Mouse (Mus musculus): ENCODE results near the gene Stx2.
"Not testable (repeated sequence)": the region's sequence is repeated elsewhere in the genome, so short reads cannot be mapped to it uniquely, and the experiment has no call there.

The Stx2 gene

DNA sequence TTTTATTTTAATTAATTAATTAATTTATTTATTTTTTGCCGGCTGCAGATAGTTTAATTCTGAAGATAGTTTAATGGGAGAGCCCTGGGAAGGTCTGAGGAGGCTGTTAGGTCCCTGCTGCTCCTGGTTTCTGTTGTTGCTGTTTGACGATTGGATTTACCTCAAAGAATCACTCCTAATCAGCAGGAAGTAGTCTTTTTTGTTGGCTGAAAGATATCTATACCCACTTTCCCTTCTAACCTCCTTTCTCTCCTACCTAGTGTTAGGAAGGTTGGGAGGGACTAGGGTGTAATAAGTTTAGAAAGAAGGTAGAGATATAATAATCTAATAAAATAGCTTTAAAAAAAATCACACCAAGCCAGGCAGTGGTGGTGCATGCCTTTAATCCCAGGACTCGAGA, 6.6 kb upstream of the Stx2 start:
- in situ Hi-C loops (cut with MboI, MseI), result loop anchor here (25.0 kb wide), 4 partner anchors 1072 to 1403 kb away; partner anchors contain the start of genes Rabgef1 (in 1 of the 2), Sbds (in 1 of the 2) and Tyw1 (in 1 of the 2)

DNA sequence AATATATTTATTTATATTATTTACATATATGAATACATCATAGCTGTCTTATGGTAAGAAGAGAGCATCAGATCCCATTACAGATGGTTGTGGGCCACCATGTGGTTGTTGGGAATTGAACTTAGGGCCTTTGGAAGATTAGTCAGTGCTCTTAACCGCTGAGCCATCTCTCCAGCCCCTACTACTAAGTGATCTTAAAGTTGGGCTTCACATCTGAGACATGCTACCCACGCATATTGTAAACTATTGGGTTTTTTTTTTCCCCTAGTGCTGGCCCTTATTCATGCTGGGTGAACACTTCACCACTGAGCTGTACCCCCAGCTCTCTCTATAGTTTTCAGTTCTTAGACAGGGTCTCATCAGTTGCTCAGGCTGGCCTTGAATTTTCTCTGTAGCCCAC, 2.6 kb upstream of the Stx2 start:
- in situ Hi-C loops (cut with MboI, MseI), result loop anchor here (5.0 to 25.0 kb wide), 5 partner anchors 1076 to 1399 kb away; partner anchors contain the start of genes Sbds (in 2 of the 2), Tyw1 (in 2 of the 2) and Rabgef1 (in 1 of the 2)

DNA sequence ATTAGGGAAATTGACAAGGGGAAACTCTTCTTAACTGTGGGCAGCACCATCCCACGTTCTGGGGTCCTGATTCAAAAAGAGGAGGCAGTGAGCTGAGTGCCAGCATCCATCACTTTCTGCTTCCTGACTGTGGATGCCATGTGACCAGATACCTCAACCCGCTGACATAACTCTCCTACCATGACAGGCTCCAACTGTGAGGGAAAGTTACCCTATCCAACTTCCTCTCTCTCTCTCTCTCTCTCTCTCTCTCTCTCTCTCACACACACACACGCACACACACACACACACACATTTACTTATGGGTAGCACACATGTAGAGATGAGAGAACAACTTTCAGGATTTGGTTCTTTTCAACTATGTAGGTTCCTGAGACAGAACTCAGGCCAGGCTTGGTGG, 1.2 kb upstream of the Stx2 start:
- in situ Hi-C loops (cut with MboI, MseI), result loop anchor here (5.0 to 25.0 kb wide), 5 partner anchors 838 to 1397 kb away; partner anchors contain the start of genes Rabgef1 (in 1 of the 2), Sbds (in 1 of the 2), Sumf2 (in 1 of the 2) and Tyw1 (in 1 of the 2)

DNA sequence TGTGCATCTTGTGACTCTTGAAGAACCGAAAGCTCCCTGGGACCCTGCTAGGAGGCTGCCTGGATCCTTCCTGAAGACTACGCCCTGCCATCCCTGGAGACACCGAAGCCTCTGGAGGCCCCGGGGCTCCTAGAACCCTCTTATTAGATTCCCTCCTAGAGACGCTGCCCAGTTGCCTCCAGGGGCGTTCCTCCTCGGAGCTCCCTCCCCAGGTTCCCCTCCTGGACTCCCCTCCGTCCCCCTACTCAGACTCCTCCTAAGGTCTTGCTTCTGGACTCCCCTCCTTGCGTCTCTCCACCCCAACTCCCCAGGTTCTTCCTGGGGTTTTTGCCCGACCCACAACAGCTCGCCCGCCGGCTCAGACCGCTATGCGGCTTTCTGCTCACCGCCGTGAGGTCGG, 366 bp downstream of the Stx2 start:
- in situ Hi-C loops (cut with MboI, MseI), result loop anchor here (5.0 to 25.0 kb wide), 5 partner anchors 839 to 1396 kb away; partner anchors contain the start of genes Rabgef1 (in 1 of the 2), Sbds (in 1 of the 2), Sumf2 (in 1 of the 2) and Tyw1 (in 1 of the 2)

DNA sequence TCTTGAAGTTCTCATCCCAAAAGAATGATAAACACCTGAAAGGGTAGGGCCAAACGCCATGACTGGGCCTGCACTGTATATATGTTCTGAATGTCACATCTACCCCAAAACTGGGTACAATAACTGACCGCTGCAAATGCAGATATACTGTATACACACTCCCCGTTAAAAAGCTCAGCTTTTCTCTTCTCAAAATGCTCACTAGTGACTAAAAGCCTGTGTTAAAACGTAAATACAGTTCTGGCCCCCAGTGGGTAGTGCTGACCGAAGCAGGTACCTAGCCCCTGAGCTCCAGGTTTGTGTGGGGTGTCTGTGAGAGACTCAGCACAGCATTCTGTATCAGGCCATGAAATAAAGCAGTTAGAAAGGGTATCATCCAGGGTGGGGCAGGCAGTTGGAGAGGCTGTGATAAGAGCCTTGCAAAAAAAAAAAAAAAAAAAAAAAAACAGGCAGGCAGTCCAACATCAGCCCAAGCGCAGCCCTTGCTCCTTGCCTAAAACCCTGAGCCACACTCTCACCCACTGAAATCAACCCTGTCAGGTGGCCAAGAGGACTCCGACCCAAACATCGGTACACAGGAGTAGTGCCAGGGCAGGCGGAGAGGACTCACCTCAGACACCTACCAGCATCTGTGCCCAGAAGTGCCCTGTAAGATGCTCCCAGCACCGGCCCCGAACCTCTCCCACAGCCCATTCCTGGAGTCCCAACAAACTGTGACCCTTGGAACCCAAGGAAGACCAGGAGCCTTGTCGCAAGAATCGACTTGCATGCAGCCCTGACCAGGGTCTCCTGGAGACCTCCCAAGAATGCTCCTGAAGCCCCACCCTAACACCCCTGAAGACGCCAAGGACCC, 1.0 kb downstream of the Stx2 start:
- in situ Hi-C loops (cut with MboI, MseI), result loop anchor here (5.0 to 25.0 kb wide), 5 partner anchors 840 to 1395 kb away; partner anchors contain the start of genes Rabgef1 (in 1 of the 2), Sbds (in 1 of the 2), Sumf2 (in 1 of the 2) and Tyw1 (in 1 of the 2)

DNA sequence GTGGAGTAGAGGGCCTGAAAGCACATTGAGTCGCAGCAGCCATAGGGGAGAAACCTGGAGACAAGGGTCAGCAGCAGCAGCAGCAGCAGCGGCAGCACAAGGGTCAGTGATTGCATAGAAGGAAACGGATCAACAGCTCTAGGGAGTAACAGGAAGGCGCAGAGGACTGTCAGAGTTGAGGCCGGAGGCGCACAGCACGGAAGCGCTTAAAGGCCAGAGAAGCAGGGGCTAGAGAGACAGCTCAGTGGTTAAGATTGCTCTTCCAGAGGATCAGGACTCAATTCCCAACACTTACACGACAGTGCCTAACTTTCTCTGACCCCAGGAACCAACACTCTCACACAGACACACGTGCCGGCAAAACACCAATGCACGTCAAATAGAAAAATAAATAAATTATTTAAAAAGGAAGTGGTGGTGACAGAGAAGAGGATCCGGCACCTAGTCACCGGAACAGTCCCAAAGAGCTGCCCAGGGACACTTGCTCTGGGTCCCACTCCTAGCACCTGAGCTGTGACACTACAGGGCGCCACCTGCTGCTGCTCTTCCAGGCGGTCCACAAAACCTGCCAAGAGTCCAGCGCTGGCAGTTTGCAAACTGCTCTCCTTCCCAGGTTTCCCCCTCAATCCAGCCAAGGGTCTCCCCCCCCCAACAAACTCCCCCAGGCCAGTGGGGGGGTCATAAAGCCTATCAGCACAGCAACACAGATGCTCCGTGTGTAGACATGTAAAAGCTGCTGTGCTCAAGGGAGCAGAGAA, 2.2 kb downstream of the Stx2 start:
- in situ Hi-C loops (cut with MboI, MseI), result loop anchor here (5.0 to 25.0 kb wide), 5 partner anchors 841 to 1394 kb away; partner anchors contain the start of genes Rabgef1 (in 1 of the 2), Sbds (in 1 of the 2), Sumf2 (in 1 of the 2) and Tyw1 (in 1 of the 2)

DNA sequence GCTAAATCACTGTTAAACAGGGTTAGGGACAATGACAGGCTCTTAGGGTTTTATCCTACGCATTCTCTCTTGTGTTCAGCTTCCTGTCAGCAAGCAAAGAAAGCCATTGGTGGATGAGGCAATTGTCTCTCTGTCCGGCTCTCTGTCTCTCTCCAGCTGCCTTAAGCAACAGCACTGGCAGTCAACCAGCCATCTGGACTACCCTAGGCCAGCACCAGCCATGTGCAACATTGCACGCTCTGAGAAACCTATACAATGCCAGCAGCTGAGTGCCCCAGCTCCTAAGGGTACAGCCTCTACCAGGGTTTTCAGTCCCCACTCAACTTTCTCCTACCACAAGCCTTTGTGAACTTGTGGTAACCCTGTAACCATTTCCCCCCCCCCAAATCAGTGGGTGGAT, 3.0 kb downstream of the Stx2 start:
- in situ Hi-C loops (cut with MboI, MseI), result loop anchor here (5.0 to 25.0 kb wide), 5 partner anchors 842 to 1393 kb away; partner anchors contain the start of genes Rabgef1 (in 1 of the 2), Sbds (in 1 of the 2), Sumf2 (in 1 of the 2) and Tyw1 (in 1 of the 2)

DNA sequence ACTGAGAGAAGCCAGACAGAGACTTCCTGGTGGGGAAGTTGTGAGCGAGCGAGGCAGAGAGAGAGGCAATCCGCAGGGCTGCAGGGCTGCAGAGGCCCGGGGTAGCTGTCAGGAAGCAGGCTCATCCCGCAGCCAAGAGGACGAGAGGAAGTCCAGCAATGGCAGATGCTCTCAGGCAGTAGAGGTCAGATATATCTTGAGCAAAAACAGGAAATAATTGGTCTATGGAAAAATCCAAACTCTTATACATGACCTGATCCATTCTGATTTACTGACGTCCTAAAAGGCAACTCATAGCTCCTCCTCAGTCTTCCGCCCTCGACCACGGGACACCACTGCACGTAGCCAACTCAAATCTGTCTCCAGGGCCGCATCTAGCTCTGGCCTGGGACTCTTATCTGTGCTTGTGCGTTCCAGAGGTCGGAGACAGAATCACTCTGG, 5.8 kb downstream of the Stx2 start:
- in situ Hi-C loops (cut with MboI, MseI), result loop anchor here (25.0 kb wide), 4 partner anchors 1085 to 1390 kb away; partner anchors contain the start of genes Rabgef1 (in 1 of the 2), Sbds (in 1 of the 2) and Tyw1 (in 1 of the 2)

DNA sequence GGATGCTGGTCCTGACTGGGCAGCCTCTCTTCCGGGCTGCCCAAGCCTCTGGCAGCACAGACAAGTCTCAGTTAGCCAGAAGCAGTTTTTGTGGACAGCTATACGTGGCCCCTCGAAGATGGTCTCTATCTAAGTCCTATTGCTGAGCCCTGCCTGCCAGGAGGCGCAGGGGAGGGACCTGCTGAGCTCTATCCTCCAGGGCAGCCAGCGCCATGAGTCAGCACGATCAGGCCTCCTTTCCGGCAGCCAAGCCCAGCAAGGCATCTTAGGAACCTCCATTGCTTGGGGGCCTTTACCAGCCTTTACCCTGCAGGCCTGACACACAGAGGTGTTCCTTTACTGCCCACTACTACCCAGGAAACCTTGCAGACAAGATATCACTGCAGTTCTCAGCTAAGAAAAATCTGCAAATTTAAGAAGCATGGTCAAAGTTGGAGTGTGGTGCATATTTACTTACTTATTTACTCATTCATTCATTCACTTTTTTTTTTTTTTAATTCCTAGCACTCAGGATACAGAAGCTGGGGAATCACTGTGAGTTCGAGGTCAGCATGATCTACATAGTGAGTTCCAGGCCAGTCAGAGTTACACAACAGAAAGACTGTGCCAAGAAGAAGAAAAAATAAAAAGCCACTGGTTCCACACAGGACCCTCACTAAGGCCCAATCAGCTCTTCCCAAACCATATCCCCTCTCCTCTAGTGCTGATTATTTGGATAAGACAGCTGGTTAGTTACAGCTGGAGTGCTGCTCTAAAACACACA, 7.5 kb downstream of the Stx2 start:
- in situ Hi-C loops (cut with MboI, MseI), result loop anchor here (25.0 kb wide), 4 partner anchors 1086 to 1389 kb away; partner anchors contain the start of genes Rabgef1 (in 1 of the 2), Sbds (in 1 of the 2) and Tyw1 (in 1 of the 2)

DNA sequence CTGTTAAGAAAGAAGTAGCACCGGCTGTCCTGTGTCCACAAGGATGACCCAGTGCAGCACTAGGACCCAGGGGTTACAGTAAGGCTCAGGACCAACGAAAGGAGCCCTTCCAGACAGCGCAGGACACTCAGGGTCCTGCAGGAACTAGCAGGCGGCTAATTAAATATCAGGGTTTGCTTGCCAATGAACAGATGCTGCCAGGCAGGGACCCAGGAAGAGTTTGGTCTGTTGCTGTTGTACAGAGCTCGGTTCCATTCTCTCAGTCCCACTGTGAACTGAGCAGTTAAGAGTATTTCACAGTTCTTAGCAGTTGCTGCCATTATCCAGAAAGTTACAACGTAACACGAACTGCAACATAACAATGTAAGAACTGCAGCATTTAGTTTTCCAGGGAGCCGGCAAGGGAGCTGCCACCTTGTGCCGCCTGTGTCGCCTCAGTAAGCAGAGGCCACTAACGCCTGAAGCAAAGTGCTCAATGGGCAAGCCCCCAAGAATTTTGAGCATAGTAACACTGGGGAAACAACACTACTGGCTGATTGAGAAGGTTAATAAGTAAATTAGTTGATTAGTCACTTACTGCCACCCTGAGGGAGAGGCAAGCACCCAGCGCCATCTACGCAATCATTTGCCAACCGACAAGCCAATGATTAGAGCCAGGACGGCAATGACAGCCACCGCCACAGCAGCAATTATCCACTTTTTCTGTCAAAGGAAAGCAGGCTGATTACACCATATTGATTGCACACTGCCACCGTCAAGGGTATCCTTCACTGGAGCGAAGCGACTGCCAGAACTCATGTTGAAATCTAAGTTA, 21.0 kb downstream of the Stx2 start:
- in situ Hi-C loops (cut with MboI, MseI), result no loop called here

DNA sequence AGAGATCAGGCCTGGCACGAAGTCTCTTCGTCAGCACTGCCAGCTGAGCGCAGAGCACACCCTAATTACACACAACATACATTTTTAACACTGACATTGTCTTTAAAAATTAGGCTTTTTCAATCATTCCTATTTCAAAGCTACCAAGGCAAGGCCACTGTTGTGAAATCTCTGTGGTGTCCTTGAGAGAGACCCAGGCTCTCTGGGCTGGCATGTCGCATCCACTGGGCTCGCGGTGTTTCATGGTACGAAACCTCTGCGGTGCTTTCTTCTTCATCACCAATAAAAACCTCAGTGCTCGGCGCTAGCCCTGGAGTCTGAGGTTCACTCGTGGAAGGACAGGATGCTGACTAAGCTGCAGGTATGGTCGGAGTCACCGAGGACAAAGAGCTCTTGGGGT, 22.4 kb downstream of the Stx2 start:
- in situ Hi-C loops (cut with MboI, MseI), result no loop called here

DNA sequence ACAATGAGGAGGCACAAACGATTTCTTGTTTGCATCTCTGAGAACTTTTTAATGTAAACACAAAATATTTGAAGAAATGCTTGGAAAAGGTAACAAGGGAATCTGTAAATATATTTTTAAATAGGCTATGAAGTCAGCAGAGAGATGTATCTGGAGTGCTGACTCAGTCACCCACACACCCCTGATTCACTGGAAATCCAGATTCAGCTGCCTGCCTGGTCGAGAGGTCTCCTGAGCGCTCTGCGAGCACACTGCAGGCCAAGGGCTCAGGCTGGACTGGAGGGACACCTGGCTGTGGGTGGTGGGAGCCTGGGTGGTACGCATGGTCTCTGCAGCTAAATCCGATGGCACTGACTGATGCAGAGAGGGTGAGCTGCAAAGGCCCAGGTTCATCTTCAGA, 23.8 kb downstream of the Stx2 start:
- in situ Hi-C loops (cut with MboI, MseI), result no loop called here

DNA sequence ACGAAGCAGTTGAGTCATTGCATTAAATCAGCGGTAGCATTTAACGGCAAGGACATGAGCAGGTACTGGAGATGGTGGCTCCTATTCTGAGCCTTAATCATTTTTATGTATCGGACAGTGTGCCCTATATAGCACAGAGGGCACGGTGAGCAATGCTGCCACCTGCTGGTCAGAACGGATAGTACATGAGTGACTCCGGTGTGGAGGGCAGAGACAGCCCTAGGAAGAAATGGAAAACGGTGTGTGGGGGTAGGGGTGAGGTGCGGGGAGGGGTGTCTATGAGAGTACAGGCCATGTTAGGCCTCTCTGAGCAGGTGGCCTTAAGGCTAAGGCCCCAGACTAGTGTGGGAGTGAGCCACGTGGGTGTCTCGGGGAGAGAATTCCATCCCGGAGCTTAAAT, 26.8 kb downstream of the Stx2 start:
- in situ Hi-C loops (cut with MboI, MseI), result no loop called here

DNA sequence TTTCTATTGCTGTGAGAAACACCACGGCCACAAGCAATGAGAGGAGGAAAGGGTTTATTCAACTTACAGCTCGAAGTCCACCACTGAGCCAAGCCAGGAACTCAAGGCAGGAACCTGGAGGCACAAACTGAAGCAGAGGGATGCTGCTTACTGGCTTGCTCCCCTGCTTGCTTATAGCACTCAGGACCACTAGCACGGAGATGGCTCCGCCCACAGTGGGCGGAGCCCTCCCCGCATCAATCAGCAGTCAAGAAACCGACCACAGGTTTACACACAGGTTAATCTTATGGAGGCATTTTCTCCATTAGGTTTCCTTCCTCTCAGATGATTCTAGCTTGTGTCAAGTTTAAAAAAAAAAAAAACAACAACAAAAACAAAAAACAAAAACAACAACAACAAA, 27.5 kb downstream of the Stx2 start:
- in situ Hi-C loops (cut with MboI, MseI), result no loop called here

DNA sequence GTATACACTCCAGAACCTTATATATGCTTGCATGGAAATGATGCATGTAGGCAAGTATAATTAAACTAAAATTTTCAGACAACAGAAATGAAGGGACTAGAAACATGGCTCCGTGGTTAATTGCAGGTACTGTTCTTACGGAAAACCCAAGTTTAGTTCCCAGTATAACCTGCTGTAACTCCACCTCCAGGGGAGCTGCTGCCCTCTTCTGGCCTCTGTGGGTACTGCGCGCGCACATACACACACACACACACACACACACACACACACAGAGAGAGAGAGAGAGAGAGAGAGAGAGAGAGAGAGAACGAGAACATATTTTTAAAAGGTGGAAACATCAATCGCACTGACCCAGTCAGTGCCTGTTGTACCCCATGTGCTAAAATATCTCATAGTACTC, 29.4 kb downstream of the Stx2 start:
- in situ Hi-C loops (cut with MboI, MseI), result no loop called here

DNA sequence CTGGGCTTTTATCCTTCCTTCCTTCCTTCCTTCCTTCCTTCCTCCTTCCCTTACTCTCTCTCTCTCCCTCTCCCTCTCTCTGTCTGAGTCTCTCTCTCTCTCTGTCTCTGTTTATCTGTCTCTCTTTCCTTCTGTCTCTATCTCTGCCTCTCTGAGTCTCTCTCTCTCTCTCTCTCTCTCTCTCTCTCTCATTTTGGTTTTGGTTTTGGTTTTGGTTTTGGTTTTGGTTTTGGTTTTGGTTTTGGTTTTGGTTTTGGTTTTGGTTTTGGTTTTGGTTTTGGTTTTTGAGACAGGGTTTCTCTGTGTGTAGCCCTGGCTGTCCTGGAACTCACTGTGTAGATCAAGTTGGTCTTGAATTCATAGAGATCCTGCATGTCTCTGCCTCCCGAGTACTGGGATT, 30.9 kb downstream of the Stx2 start:
- in situ Hi-C loops (cut with MboI, MseI), result not testable (repeated sequence)

DNA sequence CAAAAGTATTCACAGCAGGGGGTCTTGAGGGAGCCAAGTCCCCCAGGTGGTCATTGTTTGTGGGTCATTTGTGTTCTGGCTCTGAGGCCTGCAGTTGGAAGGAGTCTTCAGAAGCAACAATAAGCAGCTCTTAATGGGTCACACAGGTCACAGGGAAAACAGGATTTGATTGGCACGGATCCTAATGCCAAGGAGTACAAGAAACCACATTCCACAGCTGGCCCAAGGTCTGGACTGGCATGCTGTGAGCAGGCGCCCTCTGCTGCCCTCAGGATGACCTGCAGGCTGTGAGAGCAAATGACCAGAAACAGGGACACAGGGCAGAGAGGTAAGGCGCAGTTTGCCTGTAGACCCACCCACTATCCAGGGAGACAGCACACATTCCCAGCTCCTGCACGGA, 32.1 kb downstream of the Stx2 start:
- in situ Hi-C loops (cut with MboI, MseI), result no loop called here

DNA sequence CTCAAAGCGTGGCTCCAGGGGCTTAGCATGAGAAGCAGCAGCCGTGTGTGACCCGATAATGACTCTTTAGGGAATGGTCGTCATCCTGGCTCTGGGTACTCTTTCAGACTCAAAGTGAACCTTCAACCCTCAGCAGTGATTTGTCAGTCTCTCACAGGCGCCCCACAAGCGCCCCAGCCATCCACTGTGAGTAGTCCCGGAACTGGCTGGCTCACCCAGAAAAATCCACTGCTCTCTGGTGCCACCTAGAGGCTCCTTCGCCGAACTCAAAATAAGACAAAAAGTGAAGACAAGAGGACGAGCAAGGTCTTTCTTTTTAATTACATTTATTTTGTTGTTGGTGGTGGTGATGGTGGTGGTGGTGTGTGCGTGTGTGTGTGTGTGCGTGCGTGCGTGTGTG, 37.1 kb downstream of the Stx2 start:
- in situ Hi-C loops (cut with MboI, MseI), result no loop called here

DNA sequence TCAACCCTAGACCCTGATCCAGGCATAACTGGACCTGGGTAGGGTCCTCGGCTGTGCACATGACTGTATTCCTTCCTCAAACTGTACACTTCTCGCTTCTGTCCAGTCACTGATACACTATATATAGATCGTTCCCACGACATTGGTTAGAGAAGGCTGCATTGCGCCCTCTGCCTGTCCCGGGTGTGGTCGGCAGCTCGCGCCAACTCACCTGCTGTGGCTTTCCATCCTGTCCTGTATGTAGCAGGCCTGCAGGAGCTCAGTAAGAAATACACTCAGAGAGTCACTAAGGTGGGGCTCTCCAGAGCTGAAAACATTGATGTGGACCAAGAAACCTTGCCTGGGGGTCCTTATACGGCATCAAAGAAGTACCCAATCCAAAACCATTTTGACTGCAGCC, 37.5 kb downstream of the Stx2 start:
- in situ Hi-C loops (cut with MboI, MseI), result no loop called here

DNA sequence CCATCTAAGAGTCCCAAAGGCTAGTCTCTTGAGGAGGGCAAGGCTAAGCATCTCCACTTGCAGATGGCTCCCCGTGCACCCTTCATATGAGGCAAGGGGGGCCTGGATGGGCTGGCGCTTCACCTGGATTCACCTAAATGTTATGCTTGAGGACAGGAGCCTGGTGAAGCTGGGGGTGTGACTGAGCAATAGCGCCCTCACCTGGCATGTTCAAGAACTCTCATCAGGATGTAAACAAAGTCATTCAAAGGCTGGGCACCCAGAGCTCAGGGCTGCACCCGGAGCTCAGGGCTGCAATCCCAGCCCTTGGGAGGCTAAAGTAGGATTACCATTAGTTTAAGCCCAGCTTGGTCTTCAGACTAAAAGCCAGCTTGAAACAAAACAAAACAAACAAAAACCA, 44.0 kb downstream of the Stx2 start:
- in situ Hi-C loops (cut with MboI, MseI), result no loop called here

Measured in T-helper 17 cell (primary cell).